Mouse (Mus musculus) lung, postnatal 14 days (tissue): Measurements from ENCODE around the gene Tmem207.

ENCODE experiments used
- DNase-seq: peaks from one replicate; pipeline ENCODE4 v3.0.0; 2021

Tmem207 gene

DNA sequence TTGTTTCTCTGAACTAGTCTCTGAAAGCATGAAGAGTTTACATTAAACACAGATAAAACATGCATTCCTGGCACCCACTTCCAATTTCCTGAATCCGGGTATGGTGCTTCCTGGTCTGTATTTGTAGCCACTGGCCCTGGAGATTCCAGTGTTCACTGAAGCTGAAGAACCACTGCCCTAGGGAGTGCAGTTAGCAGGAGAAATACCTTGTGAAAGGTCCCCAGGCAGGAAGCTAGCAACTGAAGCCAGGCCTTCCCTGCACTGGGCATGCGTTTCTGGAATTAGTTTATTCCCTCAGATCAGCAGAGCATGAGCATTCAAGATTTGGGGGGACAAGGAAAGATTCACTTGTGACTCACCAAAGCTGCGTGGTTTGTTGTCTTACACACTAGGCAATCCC lies 72.4 kb downstream of the Tmem207 start:
- no peak for DNase-seq
